Mouse (Mus musculus) midbrain, embryonic 16.5 days (tissue): ENCODE measurements around the gene Hist1h3a. TPM values are rescaled to one million over a fixed set of nuclear protein-coding genes. Genes with fewer than 3 reads are reported as not detected.
"Not testable (repeated sequence)": the region's sequence is repeated elsewhere in the genome, so short reads cannot be mapped to it uniquely, and the experiment has no call there.

ENCODE experiments used
- ATAC-seq: fragments of 200-750 bp; cut with Nextera tagmentation; 2 replicates; pipeline ENCODE4 v1.8.0; 2017; ENCODE audit warnings: moderate TSS enrichment
- H3K27ac ChIP-seq: fragments of 300-500 bp; sonication (generic); 2 replicates; pipeline ENCODE4 v1.5.1; 2014; ENCODE audit warnings: mild to moderate bottlenecking, low read length, mixed read lengths
- H3K27me3 ChIP-seq: fragments of 300-500 bp; sonication (generic); 2 replicates; pipeline ENCODE4 v1.6.1; 2014; ENCODE audit warnings: low read depth, low read length, mixed read lengths; ENCODE audit not compliant: control insufficient read depth, insufficient read depth
- H3K36me3 ChIP-seq: fragments of 300-500 bp; sonication (generic); 2 replicates; pipeline ENCODE4 v1.6.1; 2014; ENCODE audit warnings: mild to moderate bottlenecking, low read length, moderate library complexity, mixed read lengths; ENCODE audit not compliant: control insufficient read depth, insufficient read depth
- H3K4me1 ChIP-seq: fragments of 300-500 bp; sonication (generic); 2 replicates; pipeline ENCODE4 v1.6.1; 2014; ENCODE audit warnings: mild to moderate bottlenecking, low read length, mixed read lengths; ENCODE audit not compliant: control insufficient read depth, insufficient read depth
- H3K4me2 ChIP-seq: fragments of 300-500 bp; sonication (generic); 2 replicates; pipeline ENCODE4 v1.6.1; 2014; ENCODE audit warnings: mild to moderate bottlenecking, low read length, mixed read lengths
- H3K4me3 ChIP-seq: fragments of 300-500 bp; sonication (generic); 2 replicates; pipeline ENCODE4 v1.5.1; 2014; ENCODE audit warnings: low read depth, mild to moderate bottlenecking, low read length, moderate library complexity, mixed read lengths
- H3K9ac ChIP-seq: fragments of 300-500 bp; sonication (generic); 2 replicates; pipeline ENCODE4 v1.6.1; 2014; ENCODE audit warnings: low read depth, low read length, mixed read lengths
- H3K9me3 ChIP-seq: fragments of 300-500 bp; sonication (generic); replicated peaks from 2 replicates; pipeline ENCODE4 v1.6.1; 2014; ENCODE audit warnings: mild to moderate bottlenecking, low read length, mixed read lengths; ENCODE audit not compliant: control insufficient read depth, poor library complexity, severe bottlenecking
- WGBS: fragments of 180-500 bp; shearing (Covaris S2); extraction: QIAGEN DNeasy Blood & Tissue Kit; methylation state at CpG from one replicate; pipeline ENCODE4 v1.1.7; 2014; 5-methylcytosine and 5-hydroxymethylcytosine counted together
- polyA plus RNA-seq: library from polyadenylated mRNA; unstranded; fragments of >200 nt; fragmentation: Nextera tagmentation; extraction: Ambion mirVana; gene quantifications from 2 replicates; pipeline ENCODE4 v1.2.1, GENCODE M21; 2015

Hist1h3a gene
- 0.40 and 0.68 TPM in 2 replicates for polyA plus RNA-seq

DNA sequence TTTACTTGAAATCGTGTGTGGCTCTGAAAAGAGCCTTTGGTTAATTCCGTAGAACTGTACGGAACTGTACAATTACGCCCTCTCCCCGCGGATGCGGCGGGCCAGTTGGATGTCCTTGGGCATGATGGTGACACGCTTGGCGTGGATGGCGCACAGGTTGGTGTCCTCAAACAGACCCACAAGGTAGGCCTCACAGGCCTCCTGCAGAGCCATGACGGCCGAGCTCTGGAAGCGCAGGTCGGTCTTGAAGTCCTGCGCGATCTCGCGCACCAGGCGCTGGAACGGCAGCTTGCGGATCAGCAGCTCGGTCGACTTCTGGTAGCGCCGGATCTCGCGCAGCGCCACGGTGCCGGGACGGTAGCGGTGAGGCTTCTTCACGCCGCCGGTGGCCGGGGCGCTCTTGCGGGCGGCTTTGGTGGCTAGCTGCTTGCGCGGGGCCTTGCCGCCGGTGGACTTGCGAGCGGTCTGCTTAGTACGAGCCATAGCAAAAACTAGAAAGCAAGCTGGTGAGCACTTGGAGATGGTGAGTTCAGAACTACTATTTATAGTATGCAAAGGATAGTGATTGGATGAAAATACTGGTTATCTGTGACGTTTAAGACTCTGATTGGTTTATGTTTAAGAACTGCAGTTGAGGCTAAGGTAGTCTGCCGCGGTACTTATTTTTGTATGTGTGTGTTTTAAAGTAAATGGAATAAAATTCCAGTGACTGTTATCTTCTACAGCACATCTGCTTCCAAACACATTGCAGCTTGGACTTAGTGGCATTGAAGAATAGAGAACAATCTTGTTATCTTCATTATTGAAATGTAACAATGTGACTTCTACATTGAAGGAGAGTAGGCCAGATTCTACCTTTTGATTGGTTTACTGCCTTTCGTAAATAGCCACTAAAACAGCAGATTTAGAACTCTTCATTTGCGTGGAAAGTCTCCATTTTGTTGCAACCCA lies at the start of gene Hist1h3a:
Hist1h3a (minus strand) TSS at position 516 of the 951 bp plus-strand sequence.
- H3K27me3 ChIP-seq, H3K36me3 ChIP-seq, H3K9me3 ChIP-seq: not testable (repeated sequence)
- H3K4me1 ChIP-seq, result peaks cover 30% of the 10 kb centered on the region
- under 1% methylated on average over 27 of the region's 52 CpGs for WGBS
- peak within 1 kb of the TSS; percentile 49 for H3K4me3 ChIP-seq
- peak; percentile 67 for ATAC-seq
- peak within 1 kb of the TSS; percentile 82 for H3K4me2 ChIP-seq
- H3K9ac ChIP-seq, result peak within 1 kb of the TSS; percentile 38; the same call in 1 of the 2 replicates
- peak within 1 kb of the TSS; percentile 82 for H3K27ac ChIP-seq

DNA sequence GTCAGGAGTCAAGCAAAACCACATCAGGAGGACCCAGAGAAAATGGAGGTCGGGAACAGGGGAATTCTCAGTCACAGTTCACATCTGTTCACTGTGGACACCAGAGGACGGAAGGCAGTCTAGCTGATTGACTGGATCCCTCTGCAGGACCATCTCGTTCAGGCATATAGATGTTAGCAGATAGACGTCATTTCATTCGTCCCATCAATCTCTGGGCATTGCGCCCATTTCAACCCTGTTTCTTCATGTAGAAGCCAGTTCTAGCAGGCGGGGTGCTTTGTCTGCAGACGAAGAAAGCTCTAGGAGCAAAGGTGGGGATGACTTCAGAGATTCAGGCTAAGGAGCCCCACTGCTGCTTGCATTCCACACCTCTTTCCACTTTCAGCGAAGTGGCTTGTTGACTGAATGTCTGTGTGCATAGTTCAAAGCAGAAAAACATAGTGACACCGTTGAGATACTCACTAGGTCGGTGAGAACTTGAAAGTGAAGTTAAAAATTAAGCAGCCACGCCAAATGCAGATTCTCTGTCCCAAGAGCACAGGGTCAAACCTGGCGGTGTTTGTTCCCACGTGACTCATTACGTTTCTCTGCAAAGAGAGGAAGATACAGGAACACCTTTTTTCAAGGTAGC lies 44.4 kb upstream of the Hist1h3a start, which contains the start of gene Slc17a2:
Slc17a2 (plus strand) TSS at position 572 of the 631 bp plus-strand sequence.
- no peaks in the 10 kb centered on the region for H3K9me3 ChIP-seq
- no peak within 1 kb of the TSS for H3K27ac ChIP-seq
- no peak within 1 kb of the TSS for H3K9ac ChIP-seq
- WGBS, result 91% methylated on average over 15 of the region's 15 CpGs
- no peaks in the 10 kb centered on the region for H3K36me3 ChIP-seq
- H3K4me2 ChIP-seq, result no peak within 1 kb of the TSS
- H3K4me3 ChIP-seq, result no peak within 1 kb of the TSS
- no peaks in the 10 kb centered on the region for H3K27me3 ChIP-seq
- ATAC-seq, result no peak
- H3K4me1 ChIP-seq, result no peaks in the 10 kb centered on the region

DNA sequence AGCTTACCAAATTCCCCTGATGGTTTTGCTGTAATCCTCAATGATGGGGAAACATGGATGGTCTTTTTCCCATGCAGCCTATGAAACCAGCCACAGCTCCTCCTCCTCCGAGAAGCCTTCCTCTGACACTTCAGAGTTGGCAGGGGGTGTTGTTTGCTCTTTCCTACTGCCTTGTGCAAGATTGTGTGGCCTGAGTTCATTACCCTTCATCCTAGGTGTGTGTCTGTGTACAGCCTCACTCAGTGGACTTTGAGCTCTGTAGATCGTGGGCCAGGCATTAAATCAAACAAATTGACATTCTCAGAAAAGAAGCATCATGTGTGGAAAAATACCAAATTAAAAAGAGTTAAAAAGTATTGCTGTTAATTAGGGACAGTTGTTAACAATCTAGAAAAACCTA lies 42.3 kb upstream of the Hist1h3a start:
- Histone ChIP-seq H3K4me3 (no peak overlapping the region), H3K36me3 (no peaks in the 10 kb centered on the region), H3K4me1 (no peaks in the 10 kb centered on the region), H3K27me3 (no peaks in the 10 kb centered on the region), H3K9me3 (no peaks in the 10 kb centered on the region), H3K4me2 (no peak overlapping the region), H3K9ac (no peak overlapping the region), H3K27ac (no peak overlapping the region)
- 88% methylated on average over 2 of the region's 2 CpGs for WGBS
- ATAC-seq, result no peak

DNA sequence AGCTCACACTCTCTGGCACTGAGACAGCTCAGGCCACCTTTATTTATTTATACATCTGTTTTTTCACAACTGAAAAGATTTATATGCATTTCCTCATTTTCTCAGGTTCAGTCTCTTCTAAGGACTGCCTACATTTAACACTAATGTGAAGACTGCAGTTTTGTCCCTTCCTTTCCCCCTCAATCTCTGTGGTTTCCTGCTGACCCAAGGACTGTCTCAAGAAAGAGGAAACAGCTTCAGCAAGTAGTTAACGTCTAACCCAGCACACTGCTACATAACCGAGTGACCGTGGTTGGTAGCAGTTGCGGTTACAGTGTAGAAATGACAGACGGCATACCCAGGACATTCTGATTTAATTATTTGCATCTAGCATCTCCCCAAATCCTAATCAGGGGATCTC lies 37.2 kb upstream of the Hist1h3a start:
- H3K27ac ChIP-seq, result no peak overlapping the region
- 90% methylated on average over 5 of the region's 5 CpGs for WGBS
- H3K9me3 ChIP-seq, result no peaks in the 10 kb centered on the region
- no peaks in the 10 kb centered on the region for H3K36me3 ChIP-seq
- no peak overlapping the region for H3K9ac ChIP-seq
- no peaks in the 10 kb centered on the region for H3K27me3 ChIP-seq
- H3K4me3 ChIP-seq, result no peak overlapping the region
- no peak overlapping the region for H3K4me2 ChIP-seq
- H3K4me1 ChIP-seq, result no peaks in the 10 kb centered on the region
- ATAC-seq, result no peak

DNA sequence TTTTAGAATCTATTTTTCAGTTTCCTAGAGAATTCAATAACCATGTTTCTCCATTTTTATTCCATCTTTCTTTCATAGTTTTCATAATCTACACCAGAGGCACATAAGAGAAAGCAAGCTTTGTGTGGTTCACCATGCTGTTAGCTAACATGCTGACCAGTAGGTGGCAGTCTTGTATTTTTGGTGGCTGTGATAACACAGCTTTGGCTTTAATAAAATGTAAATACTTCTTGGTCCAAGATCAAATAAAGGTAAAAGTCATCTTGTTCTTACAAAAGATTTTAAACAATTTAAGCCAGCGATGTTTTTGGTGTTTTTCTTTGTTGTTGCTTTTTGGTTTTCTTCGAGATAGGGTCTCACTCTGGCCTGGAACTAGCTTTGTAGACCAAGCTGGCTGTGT lies 30.3 kb upstream of the Hist1h3a start:
- ATAC-seq, result 0 out of 2 replicates have a peak, but pooled peaks have one; percentile 76

DNA sequence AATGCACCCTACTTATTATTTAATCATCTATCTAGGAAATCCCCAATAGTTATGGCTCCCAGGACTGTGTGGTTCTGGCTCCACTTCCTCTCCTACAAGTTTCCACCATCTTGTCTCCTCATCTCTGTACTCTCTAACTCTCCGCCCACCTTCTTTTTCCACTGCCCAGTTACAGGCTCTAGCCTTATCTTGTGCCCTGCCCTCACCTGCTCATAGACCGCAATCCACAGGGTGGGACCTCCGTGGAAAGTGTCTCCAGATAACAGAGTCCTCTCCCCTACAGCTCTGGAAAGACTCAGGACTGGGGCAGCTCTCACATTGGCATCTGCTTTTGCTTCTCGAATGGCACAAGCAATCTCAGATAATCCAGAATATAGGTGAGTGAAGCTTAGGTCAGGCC lies 16.8 kb upstream of the Hist1h3a start:
- Histone ChIP-seq H3K9me3 (no peaks in the 10 kb centered on the region), H3K4me2 (no peak overlapping the region), H3K4me1 (no peaks in the 10 kb centered on the region), H3K9ac (no peak overlapping the region), H3K27ac (no peak overlapping the region), H3K36me3 (no peaks in the 10 kb centered on the region), H3K4me3 (no peak overlapping the region), H3K27me3 (no peaks in the 10 kb centered on the region)
- WGBS, result 92% methylated on average over 4 of the region's 4 CpGs
- no peak for ATAC-seq

More for the DNA sequence above, 30.3 kb upstream of the Hist1h3a start:
- H3K36me3 ChIP-seq, result no peaks in the 10 kb centered on the region
- H3K27ac ChIP-seq, result no peak overlapping the region
- no peaks in the 10 kb centered on the region for H3K4me1 ChIP-seq
- H3K4me3 ChIP-seq, result no peak overlapping the region
- H3K9me3 ChIP-seq, result no peaks in the 10 kb centered on the region
- H3K4me2 ChIP-seq, result no peak overlapping the region
- H3K27me3 ChIP-seq, result no peaks in the 10 kb centered on the region
- WGBS, result 48% methylated on average over 2 of the region's 2 CpGs
- no peak overlapping the region for H3K9ac ChIP-seq

DNA sequence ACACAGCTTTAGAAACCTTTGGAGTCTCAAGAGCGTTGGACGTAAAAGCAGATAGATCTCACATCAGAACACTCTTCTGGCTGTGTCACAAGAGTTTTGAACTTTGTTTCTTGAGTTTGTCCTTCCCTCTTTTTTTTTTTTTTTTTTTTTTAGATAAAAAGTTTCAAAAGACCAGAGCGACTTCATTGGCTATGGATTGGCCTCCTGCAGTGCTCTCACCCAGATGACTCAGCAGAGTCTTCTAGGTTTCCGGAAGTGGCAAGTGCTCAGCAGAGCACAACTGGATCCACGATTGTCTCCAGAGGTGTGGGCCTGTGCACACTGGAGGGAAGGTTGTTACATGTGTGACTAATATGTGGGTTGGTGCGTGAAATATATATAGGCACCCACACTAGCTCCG lies 16.2 kb upstream of the Hist1h3a start:
- no peak overlapping the region for H3K9ac ChIP-seq
- no peak for ATAC-seq
- WGBS, result 94% methylated on average over 7 of the region's 7 CpGs

DNA sequence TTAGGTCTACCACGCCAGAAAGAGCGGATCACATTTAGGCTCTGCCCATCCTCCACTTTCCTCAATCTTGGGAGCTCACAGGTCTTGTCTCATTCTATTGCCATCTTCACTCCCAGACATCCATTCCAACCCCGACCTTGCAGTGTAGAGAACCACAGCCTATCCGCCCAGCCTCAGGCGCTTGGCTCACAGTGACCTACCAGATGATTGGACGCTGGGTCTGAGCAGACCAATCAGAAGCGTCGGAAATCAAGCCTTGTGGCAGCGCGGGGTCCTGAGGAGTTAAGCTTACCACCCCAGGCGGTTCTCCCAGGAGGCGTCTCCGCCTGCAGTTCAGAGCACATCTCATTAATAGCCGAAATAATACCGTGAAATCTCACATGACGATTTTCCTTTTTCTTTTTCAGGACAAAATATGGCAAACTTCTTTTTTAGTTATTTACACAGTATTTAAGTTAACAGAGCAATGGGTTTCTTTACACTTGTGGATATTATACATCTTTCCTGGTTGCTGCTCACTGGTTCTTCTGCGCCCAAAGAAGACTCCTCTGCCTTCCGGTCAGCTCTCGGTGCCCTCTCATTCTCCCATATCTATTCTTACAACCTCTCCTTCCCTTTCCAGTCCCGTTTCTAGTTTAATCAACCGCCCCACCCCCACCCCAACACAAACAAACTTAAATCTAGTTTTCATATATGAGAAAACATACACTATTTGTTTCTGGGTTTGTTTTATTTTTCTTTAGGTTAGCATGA lies 10.6 kb upstream of the Hist1h3a start:
- Histone ChIP-seq H3K4me2 (peak overlapping the region; percentile 52), H3K36me3 (no peaks in the 10 kb centered on the region), H3K4me3 (peak overlapping the region; percentile 8; the same call in 1 of the 2 replicates), H3K4me1 (peaks cover 8% of the 10 kb centered on the region), H3K9me3 (no peaks in the 10 kb centered on the region), H3K27ac (no peak overlapping the region), H3K9ac (no peak overlapping the region), H3K27me3 (no peaks in the 10 kb centered on the region)
- ATAC-seq, result peak; percentile 92
- 22% methylated on average over 21 of the region's 21 CpGs for WGBS

More for the DNA sequence above, 16.2 kb upstream of the Hist1h3a start:
- H3K4me3 ChIP-seq, result no peak overlapping the region
- no peaks in the 10 kb centered on the region for H3K27me3 ChIP-seq
- H3K36me3 ChIP-seq, result no peaks in the 10 kb centered on the region
- no peaks in the 10 kb centered on the region for H3K9me3 ChIP-seq
- H3K4me1 ChIP-seq, result no peaks in the 10 kb centered on the region
- H3K27ac ChIP-seq, result no peak overlapping the region
- no peak overlapping the region for H3K4me2 ChIP-seq
